Mouse (Mus musculus) monocyte, adult 2 months (primary cell): ENCODE measurements around the gene 1700001P01Rik.

Source experiments
- DNase-seq, 2 experiments: peaks; one replicate each; pipeline ENCODE4 v3.0.0; 2022; ENCODE audit warnings: low spot score in 2 of 2, low read depth in 1 of 2

Gene 1700001P01Rik

GRCm38 (mm10) chr11:97810356-97810755, 34.6 kb upstream of the 1700001P01Rik start:
- no peak for DNase-seq

DNA sequence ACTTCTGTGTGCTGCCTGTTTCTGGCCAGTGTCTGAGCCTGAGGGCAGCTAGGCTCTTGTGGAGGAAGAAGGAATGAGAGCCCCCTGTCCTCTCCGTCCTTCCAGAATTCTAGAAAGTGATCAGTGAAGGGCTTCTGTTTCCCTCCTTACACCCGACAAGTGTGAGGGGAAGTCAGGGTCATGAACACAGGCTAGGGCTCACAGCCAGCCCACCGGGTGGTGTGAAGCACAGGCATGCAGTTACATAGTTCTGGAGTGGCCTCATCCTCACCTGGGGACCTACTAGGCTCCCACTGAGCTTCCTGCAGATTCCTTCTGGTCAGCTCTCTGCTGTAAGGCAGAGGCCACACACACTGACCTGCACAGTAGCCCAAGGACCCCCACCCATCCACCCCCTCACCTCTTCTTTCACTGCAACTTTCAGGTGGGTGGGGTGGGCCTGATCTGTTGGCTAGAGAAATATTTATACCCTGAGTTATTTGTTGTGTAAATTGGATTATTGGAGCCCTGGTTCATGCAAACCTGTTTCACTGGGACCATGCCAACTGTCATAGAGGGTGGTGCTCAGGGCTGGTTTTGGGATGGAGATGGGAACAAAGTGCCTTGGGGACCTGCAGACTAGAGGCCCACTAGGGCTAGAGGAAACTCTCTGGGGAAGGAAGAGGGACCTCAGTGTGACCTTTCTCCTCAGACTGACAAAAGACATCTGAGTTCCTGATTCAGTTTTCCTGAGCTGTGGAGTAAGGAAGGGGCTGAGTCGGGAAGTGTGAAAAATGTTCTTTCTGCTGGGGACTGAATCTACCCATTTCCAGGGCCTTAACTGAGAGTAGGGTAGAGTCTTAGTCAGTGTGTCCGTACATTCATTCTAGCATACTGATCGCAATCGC, 33.8 kb upstream of the 1700001P01Rik start:
- DNase-seq, result no peak

DNA sequence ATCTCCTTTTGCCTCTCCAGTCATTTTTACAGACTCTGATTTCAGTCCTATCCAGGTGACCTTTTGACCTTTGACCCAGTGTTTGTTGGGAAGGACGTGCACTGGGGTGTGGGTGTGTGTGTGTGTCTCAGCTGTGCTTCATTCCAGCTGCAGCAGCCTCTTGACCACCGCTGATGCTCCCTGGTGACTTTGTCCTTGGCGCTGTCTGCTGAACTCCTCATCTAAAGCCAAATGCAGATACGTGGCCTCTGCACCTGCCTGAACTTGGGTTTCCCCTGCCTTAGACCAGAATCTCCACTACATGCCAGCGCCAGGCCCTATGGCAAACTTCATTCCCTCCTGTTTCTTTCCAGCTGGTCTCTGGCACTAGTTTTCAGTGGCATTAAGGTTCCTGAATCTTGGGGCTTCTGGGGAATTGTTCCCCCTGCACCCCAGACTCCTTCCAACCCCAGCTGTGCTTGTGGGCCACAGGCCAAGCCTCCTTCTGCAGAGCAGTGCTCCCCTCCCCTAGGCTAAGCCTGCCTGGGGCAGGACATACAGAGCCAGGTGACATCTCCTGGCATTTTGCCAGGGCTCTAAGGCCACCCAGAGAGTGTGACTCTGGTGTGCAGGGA, 33.0 kb upstream of the 1700001P01Rik start:
- DNase-seq, result no peak

DNA sequence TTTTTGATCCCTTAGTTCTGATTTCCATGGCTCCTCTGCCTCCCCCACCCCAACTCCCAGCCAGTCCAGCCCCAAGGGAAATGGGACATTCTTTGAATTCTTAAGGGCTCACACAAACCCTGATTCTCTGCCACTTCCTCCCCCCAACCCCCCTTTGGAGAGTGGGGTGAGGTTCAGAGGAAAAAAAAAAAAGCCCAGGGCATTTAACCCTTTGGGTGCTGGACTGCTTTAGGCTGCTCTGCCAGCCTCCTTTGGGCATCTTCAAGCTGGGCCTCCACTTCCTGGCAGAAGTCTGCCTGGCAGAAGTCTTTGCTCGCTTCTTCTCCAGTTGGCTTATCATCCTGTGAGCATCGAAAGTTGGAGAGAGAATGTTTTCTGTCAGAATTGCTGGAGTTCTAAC, 32.4 kb upstream of the 1700001P01Rik start:
- DNase-seq, result no peak

DNA sequence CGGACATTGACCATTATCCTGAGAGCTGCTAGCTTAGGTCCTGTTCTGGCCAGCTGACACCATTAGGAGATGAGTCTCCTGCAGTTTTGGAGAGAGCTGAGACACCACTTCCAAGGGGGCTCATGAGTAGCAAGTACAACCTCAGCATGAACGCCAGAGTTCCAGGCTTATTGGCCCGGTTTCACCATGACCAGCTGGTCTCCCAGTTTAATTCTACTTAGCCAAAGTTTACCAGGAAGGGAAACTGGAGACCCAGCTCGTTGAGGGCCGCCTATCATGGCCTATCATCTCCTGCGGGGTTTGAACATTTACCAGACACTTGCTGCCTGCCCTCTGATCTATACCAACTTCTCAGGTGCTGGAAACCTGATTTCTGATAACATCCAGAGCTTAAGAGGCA, 31.9 kb upstream of the 1700001P01Rik start:
- no peak for DNase-seq

GRCm38 (mm10) chr11:97806613-97806964, 30.9 kb upstream of the 1700001P01Rik start:
- no peak for DNase-seq

GRCm38 (mm10) chr11:97805662-97806612, 30.2 kb upstream of the 1700001P01Rik start:
- no peak for DNase-seq

DNA sequence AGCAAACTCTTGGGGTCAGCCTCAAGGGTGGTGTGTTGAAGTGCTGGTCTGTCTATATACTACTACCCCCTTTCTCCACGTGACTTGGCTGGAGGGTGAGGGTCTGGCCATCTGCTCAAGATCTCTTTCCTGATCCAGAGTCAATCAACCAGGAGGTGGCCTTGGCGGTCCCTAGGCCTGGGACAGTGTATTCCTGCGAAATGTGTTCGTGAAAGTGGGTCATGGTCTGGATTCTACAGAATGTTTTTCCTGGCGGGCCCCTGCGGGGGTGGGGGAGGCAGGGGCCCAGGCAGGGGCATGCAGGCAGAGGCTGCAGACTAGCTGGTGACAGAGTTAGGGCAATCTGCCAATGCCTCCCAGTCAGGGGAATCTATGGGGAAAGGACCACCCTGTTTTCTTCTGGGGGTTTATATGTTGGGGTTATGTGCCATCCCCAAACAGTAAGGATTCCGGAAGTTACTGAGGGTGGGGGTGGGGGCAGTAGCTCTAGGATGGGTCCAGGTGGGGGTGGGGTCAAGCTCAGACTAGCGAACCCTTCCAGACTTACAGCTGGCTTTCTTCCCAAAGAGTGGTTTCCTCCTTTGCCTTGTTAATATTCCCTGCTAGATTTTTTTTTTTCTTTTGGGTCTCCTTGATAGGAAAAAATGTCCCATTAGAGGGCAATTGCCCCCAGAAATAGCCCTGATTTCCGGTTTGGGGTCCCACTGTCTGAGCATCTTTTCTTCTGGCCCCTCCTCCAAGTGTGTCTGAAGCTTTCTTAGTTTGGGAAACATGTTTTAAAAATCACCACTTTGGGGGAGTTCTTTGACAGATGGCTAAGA, 29.3 kb upstream of the 1700001P01Rik start:
- DNase-seq, result no peak

GRCm38 (mm10) chr11:97803847-97804246, 28.1 kb upstream of the 1700001P01Rik start:
- DNase-seq, result no peak

- DNase-seq, result no peak
Measured at GRCm38 (mm10) chr11:97802495-97802894, 26.8 kb upstream of the 1700001P01Rik start.

DNA sequence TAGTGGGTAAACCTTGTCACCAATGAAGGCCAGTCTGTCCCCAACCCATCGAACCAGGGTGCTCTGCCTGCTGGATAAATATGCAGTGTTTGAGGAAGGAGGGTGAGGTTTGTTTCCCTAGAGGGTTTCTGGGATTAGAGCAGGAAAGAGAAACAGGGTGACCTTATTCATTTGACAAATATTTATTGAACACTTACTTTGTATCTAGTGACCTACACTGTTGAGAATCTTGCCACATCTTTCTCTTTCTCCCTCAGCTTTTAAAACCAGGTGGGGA, 26.4 kb upstream of the 1700001P01Rik start:
- DNase-seq, result no peak

GRCm38 (mm10) chr11:97801409-97802193, 25.9 kb upstream of the 1700001P01Rik start:
- DNase-seq, result no peak

GRCm38 (mm10) chr11:97800691-97801408, 25.1 kb upstream of the 1700001P01Rik start:
- DNase-seq, result no peak

DNA sequence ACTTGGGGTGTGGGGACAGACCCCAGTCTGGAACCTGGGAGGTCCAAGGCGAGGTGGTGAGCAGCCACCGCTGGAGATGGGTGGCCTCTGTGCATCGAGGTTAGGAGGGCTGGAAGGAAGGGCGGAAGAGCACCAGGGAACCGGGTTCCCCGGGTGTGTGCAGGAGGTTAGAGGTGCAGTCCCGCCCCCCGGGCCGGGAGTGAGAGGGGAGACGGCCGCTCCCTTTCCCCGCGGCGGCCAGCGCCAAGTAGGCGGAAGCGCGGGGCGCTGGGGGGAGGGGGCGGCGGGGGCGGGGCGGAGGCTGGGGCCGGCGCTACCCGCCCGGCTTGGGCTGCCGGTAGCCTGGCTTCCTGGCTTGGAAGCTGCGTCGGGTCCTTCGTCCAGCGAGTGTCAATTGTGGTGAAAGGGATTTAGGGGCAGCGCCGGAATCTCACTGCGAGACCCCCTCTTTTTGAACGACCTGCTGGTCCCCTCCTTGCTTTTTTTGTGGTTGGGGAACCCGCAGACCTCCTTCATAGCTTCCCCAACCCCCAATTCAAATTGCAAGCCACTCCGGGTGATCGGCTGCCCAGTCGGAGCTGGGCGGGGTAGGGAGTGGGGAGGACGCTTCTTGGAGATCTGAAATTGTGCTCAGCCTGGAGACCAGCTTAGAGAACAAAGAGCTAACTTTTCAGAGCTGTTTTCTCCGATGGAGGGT, 24.4 kb upstream of the 1700001P01Rik start:
- DNase-seq, result peak in 1 of 2 experiments; percentile 38

GRCm38 (mm10) chr11:97799146-97799993, 23.7 kb upstream of the 1700001P01Rik start:
- peak; percentile 71 to 79 for DNase-seq

- peak; percentile 57 to 83 for DNase-seq
Measured at GRCm38 (mm10) chr11:97798782-97799145, 23.0 kb upstream of the 1700001P01Rik start, which contains the start of gene Lasp1. Lasp1 (plus strand) TSS chr11:97799000.

GRCm38 (mm10) chr11:97798083-97798435, 22.3 kb upstream of the 1700001P01Rik start:
- DNase-seq, result no peak
